Mouse (Mus musculus) lung, embryonic 15.5 days (tissue): ENCODE data around the gene Ankrd27. TPM values are rescaled to one million over a fixed set of nuclear protein-coding genes. Genes with fewer than 3 reads are reported as not detected.
"Not testable (repeated sequence)": the region's sequence is repeated elsewhere in the genome, so short reads cannot be mapped to it uniquely, and the experiment has no call there.

ENCODE experiments used
- ATAC-seq: fragments of 200-750 bp; cut with Nextera tagmentation; 2 replicates; pipeline ENCODE4 v1.8.0; 2017; ENCODE audit warnings: moderate number of reproducible peaks, borderline replicate concordance; ENCODE audit not compliant: low FRiP score, low TSS enrichment; ENCODE audit errors: extremely low read depth
- H3K27ac ChIP-seq: fragments of 300-500 bp; sonication (generic); 2 replicates; pipeline ENCODE4 v1.5.1; 2015; ENCODE audit warnings: moderate library complexity, mild to moderate bottlenecking, inconsistent platforms
- H3K27me3 ChIP-seq: fragments of 300-500 bp; sonication (generic); 2 replicates; pipeline ENCODE4 v1.6.1; 2015; ENCODE audit warnings: inconsistent platforms
- H3K36me3 ChIP-seq: fragments of 300-500 bp; sonication (generic); 2 replicates; pipeline ENCODE4 v1.6.1; 2015; ENCODE audit warnings: inconsistent platforms
- H3K4me1 ChIP-seq: fragments of 300-500 bp; sonication (generic); 2 replicates; pipeline ENCODE4 v1.6.1; 2015; ENCODE audit warnings: inconsistent platforms
- H3K4me2 ChIP-seq: fragments of 300-500 bp; sonication (generic); 2 replicates; pipeline ENCODE4 v1.6.1; 2015; ENCODE audit warnings: inconsistent platforms, mild to moderate bottlenecking, moderate library complexity
- H3K4me3 ChIP-seq: fragments of 300-500 bp; sonication (generic); 2 replicates; pipeline ENCODE4 v1.5.1; 2015; ENCODE audit warnings: mild to moderate bottlenecking, inconsistent platforms
- H3K9ac ChIP-seq: fragments of 300-500 bp; sonication (generic); 2 replicates; pipeline ENCODE4 v1.6.1; 2015; ENCODE audit warnings: inconsistent platforms
- H3K9me3 ChIP-seq: fragments of 300-500 bp; sonication (generic); 2 replicates; pipeline ENCODE4 v1.6.1; 2016; ENCODE audit warnings: inconsistent platforms
- WGBS: fragments of 180-500 bp; shearing (Covaris S2); methylation state at CpG from one replicate; pipeline ENCODE4 v1.1.7; 2015; 5-methylcytosine and 5-hydroxymethylcytosine counted together
- polyA plus RNA-seq: library from polyadenylated mRNA; unstranded; fragments of >200 nt; fragmentation: Nextera tagmentation; extraction: Ambion mirVana; gene quantifications from 2 replicates; pipeline ENCODE4 v1.2.1, GENCODE M21; 2015

Gene Ankrd27
- polyA plus RNA-seq, 1 experiment from 2014 or later: 33.8 TPM

DNA sequence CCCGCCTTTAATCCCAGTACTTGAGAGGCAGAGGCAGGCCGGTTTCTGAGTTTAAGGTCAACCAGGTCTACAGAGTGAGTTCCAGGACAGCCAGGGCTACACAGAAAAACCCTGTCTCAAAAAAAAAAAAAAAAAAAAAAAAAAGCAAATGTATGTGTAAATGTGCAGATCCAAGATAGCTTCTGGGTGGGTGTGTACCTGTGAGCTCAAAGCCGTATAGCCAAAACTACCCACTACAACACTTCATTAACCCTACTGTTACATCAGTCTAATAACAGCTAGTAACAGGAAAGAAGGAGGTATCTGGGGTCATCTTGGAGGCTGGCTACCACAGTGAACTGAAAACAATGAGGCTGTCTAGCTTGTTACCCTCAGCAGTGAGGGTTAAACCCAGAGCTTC, 26.2 kb upstream of the Ankrd27 start:
- Histone ChIP-seq H3K36me3 (no peaks in the 10 kb centered on the region), H3K27me3 (no peaks in the 10 kb centered on the region), H3K4me1 (peaks cover 8% of the 10 kb centered on the region; the same call in 1 of the 2 replicates), H3K27ac (no peak overlapping the region), H3K9me3 (no peaks in the 10 kb centered on the region), H3K4me2 (no peak overlapping the region), H3K9ac (no peak overlapping the region), H3K4me3 (no peak overlapping the region)
- ATAC-seq: no peak
- 88% methylated on average over 3 of the region's 3 CpGs for WGBS

DNA sequence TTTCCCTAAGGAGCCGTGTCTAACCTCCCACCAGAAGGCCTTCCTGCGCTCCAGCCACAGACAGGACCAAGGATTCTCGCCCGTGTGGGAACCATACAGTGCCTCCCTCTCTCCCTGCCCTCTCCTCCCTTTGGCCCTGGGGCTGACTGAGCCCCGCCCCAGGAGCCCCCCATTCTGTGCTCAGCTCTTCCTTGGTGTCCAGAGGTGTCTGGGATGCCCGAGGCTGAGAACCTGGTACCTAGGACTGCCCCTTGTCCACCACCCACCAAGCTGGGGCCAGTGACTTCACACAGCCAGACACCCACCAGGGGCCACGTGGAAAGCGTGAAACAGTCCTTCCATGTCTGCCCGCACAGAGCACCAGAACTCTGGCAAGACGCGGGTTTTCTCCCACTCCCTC, 23.0 kb upstream of the Ankrd27 start:
- no peak for ATAC-seq
- WGBS: 57% methylated on average over 11 of the region's 11 CpGs
- Histone ChIP-seq H3K9ac (no peak overlapping the region), H3K4me3 (no peak overlapping the region), H3K27me3 (no peaks in the 10 kb centered on the region), H3K4me2 (no peak overlapping the region), H3K9me3 (no peaks in the 10 kb centered on the region), H3K27ac (no peak overlapping the region), H3K36me3 (no peaks in the 10 kb centered on the region), H3K4me1 (no peaks in the 10 kb centered on the region)

- H3K9me3 ChIP-seq: no peaks in the 10 kb centered on the region
- no peak overlapping the region for H3K9ac ChIP-seq
- no peak overlapping the region for H3K27ac ChIP-seq
- no peaks in the 10 kb centered on the region for H3K27me3 ChIP-seq
- H3K4me3 ChIP-seq: no peak overlapping the region
- H3K4me2 ChIP-seq: no peak overlapping the region
- no peak for ATAC-seq
- WGBS: 77% methylated on average over 2 of the region's 2 CpGs
- no peaks in the 10 kb centered on the region for H3K4me1 ChIP-seq
- H3K36me3 ChIP-seq: no peaks in the 10 kb centered on the region
These were observed 21.8 kb upstream of the Ankrd27 start for GRCm38 (mm10) chr7:35564067-35564865.

GRCm38 (mm10) chr7:35564872-35565271, 21.2 kb upstream of the Ankrd27 start:
- H3K4me1 ChIP-seq, H3K9me3 ChIP-seq, H3K27ac ChIP-seq, H3K9ac ChIP-seq, H3K4me3 ChIP-seq, H3K4me2 ChIP-seq, ATAC-seq, H3K27me3 ChIP-seq, H3K36me3 ChIP-seq: not testable (repeated sequence)
- 75% methylated on average over 10 of the region's 10 CpGs for WGBS

DNA sequence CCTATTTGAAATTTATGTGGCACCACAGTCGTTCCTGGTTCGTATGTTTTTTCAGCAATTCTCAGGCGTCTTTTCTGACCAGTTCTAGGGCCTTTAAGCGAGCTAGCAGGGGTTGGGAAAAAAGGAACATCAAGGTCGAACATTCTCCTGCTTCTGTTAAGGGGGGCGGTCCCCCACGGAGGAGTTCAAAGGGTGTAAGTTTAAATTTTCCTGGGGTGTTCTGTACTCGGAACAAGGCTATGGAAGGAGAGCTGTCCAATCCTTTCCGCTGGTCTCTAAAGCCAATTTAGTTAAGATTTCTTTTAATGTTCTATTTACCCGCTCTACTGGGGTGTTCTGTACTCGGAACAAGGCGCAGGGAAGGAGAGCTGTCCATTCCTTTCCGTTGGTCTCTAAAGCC, 20.1 kb upstream of the Ankrd27 start:
- H3K4me2 ChIP-seq, H3K9me3 ChIP-seq, H3K36me3 ChIP-seq, H3K27me3 ChIP-seq, H3K4me1 ChIP-seq, ATAC-seq, H3K4me3 ChIP-seq, H3K27ac ChIP-seq, H3K9ac ChIP-seq: not testable (repeated sequence)
- WGBS: 72% methylated on average over 13 of the region's 13 CpGs

GRCm38 (mm10) chr7:35569724-35570123, 16.3 kb upstream of the Ankrd27 start:
- H3K27me3 ChIP-seq, H3K4me1 ChIP-seq, H3K9ac ChIP-seq, H3K4me2 ChIP-seq, ATAC-seq, H3K9me3 ChIP-seq, H3K36me3 ChIP-seq, H3K4me3 ChIP-seq, H3K27ac ChIP-seq: not testable (repeated sequence)
- WGBS: 87% methylated on average over 4 of the region's 4 CpGs

DNA sequence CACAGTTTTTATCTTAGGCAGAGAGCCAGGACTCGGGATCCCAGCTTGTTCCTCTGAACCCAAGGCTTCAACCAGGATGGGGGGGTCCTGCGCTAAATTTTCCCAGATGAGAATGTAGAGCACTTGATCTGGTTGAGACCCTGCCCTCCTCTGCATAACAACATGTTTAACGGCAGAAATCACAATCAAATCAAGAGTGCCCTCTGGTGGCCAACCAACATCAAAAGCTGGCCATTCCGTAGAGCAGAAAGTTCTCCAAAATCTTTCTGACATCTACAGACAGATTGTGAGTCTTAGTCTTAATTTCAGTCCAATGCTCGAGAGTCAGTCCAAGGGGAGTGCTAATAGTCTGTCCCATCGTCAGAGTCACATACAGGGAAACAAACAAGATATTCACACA, 15.2 kb upstream of the Ankrd27 start:
- not testable (repeated sequence) for H3K4me3 ChIP-seq, H3K4me1 ChIP-seq, H3K9ac ChIP-seq, H3K9me3 ChIP-seq, ATAC-seq, H3K27ac ChIP-seq, H3K36me3 ChIP-seq, H3K27me3 ChIP-seq, H3K4me2 ChIP-seq
- WGBS: 25% methylated on average over 6 of the region's 6 CpGs

DNA sequence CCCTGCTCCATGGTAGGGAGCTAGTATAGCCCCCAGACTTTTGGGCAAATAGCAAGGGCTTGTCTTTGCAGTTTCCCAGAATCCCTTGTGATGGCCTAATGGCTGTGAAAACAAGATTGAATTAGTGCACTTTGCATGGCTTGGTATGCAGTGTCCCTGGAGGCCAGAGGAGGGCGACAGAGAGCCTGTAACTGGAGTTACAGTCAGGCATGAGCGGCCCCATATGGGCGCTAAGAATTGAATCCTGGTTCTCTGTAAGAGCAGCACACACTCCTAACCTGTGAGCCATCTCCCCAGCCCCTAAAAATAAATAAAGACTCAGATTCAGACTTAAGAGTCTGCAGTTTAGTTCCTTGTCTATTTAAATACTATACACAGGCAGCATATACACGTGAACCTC, 6.2 kb upstream of the Ankrd27 start:
- H3K36me3 ChIP-seq: no peaks in the 10 kb centered on the region
- peaks cover 42% of the 10 kb centered on the region for H3K27me3 ChIP-seq
- H3K27ac ChIP-seq: no peak overlapping the region
- ATAC-seq: no peak
- no peak overlapping the region for H3K4me3 ChIP-seq
- peaks cover 8% of the 10 kb centered on the region for H3K4me1 ChIP-seq
- 34% methylated on average over 4 of the region's 4 CpGs for WGBS
- H3K9me3 ChIP-seq: no peaks in the 10 kb centered on the region
- H3K9ac ChIP-seq: no peak overlapping the region
- H3K4me2 ChIP-seq: no peak overlapping the region

- Histone ChIP-seq H3K27ac (no peak overlapping the region), H3K9ac (no peak overlapping the region), H3K4me3 (no peak overlapping the region), H3K4me1 (peaks cover 21% of the 10 kb centered on the region), H3K9me3 (no peaks in the 10 kb centered on the region), H3K36me3 (no peaks in the 10 kb centered on the region), H3K27me3 (peaks cover 43% of the 10 kb centered on the region), H3K4me2 (no peak overlapping the region)
- 65% methylated on average over 5 of the region's 5 CpGs for WGBS
- no peak for ATAC-seq
These were observed 3.3 kb upstream of the Ankrd27 start for GRCm38 (mm10) chr7:35582719-35583118.

GRCm38 (mm10) chr7:35583476-35584025, 2.5 kb upstream of the Ankrd27 start:
- no peak overlapping the region for H3K27ac ChIP-seq
- peak overlapping the region; percentile 97; the same call in 1 of the 2 replicates for H3K4me2 ChIP-seq
- H3K4me3 ChIP-seq: no peak overlapping the region
- no peaks in the 10 kb centered on the region for H3K36me3 ChIP-seq
- peaks cover 43% of the 10 kb centered on the region for H3K27me3 ChIP-seq
- no peaks in the 10 kb centered on the region for H3K9me3 ChIP-seq
- H3K4me1 ChIP-seq: peaks cover 22% of the 10 kb centered on the region
- no peak for ATAC-seq
- H3K9ac ChIP-seq: no peak overlapping the region
- 9% methylated on average over 11 of the region's 11 CpGs for WGBS

- Histone ChIP-seq H3K27me3 (peaks cover 43% of the 10 kb centered on the region), H3K4me1 (peaks cover 22% of the 10 kb centered on the region), H3K36me3 (no peaks in the 10 kb centered on the region), H3K9me3 (no peaks in the 10 kb centered on the region), H3K4me2 (peak overlapping the region; percentile 97), H3K27ac (no peak overlapping the region), H3K4me3 (peak overlapping the region; percentile 91), H3K9ac (no peak overlapping the region; the same call in 1 of the 2 replicates)
- no peak for ATAC-seq
- 3% methylated on average over 36 of the region's 36 CpGs for WGBS
These were observed 1.8 kb upstream of the Ankrd27 start for GRCm38 (mm10) chr7:35584068-35584785.

DNA sequence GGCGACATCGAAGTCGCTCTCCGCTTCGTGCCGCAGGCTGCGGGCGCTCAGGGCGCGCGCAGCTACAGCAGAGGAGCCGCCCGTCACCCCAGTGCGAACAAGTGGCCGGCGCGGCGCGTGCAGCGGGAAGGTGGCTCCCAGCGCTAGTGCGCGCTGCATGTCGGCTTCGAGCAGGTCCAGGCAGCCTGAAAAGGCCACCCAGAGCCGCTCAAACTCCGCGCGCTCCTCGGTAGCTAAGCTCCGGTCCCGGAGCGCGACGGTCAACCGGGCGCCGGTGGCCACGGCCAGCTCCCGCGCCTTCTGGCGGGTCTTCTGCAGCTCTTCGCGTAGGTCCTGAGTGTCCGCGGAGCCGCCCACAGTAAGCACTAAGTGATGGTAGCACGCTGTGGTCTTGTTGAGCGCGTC, 1.3 kb upstream of the Ankrd27 start:
- H3K9me3 ChIP-seq: no peaks in the 10 kb centered on the region
- peak overlapping the region; percentile 97 for H3K4me2 ChIP-seq
- peaks cover 22% of the 10 kb centered on the region for H3K4me1 ChIP-seq
- no peaks in the 10 kb centered on the region for H3K36me3 ChIP-seq
- H3K9ac ChIP-seq: peak overlapping the region; percentile 44
- 0% methylated on average over 49 of the region's 50 CpGs for WGBS
- no peak overlapping the region for H3K27ac ChIP-seq
- no peak for ATAC-seq
- H3K4me3 ChIP-seq: peak overlapping the region; percentile 91
- peaks cover 43% of the 10 kb centered on the region for H3K27me3 ChIP-seq
